Mouse (Mus musculus) left cerebral cortex, postnatal 14 days (tissue): ENCODE data around the gene Ulk4. TPM values are rescaled to one million over a fixed set of nuclear protein-coding genes. Genes with fewer than 3 reads are reported as not detected.

Source experiments
- DNase-seq, 2 experiments: peaks; one replicate each; pipeline ENCODE4 v3.0.0; 2021 to 2022; ENCODE audit warnings: low spot score in 2 of 2, mixed read lengths in 1 of 2
- intact Hi-C: fragments of 180-260 bp; cut with DNase I; formaldehyde crosslinking; loops from one replicate; pipeline ENCODE4 v1.15.1; 2025
- total RNA-seq, 2 experiments: library from RNA; stranded (reverse); gene quantifications; 2 replicates each; pipeline ENCODE4 v1.2.3; 2021

The Ulk4 gene
- total RNA-seq, 2 experiments from 2014 or later = 8.8 to 8.9 TPM

DNA sequence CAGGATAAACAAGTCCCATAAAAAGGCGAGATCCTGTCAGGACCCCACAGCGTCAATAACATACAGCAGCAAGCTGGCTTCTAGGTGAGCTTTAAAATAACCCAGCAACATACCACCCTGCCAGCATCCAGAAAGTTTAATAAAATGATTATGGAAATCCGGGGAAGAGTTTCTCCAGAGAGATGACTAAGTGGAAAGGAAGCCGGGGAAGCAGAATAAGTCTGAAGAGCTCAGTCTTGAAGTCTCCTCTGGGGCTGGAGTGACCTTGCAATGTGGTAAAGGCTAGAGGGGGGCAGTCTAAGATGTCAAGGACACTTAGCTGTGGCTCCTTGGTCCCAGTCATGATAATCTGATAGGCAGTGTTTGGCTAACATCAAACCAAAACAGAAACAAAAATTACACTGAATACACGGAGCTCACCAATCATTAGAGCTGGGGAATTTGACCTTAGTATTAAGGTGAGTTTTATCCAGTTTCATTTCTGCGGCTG is 303.9 kb downstream of the Ulk4 start:
- no peak for DNase-seq
- intact Hi-C loops = no loop called here

DNA sequence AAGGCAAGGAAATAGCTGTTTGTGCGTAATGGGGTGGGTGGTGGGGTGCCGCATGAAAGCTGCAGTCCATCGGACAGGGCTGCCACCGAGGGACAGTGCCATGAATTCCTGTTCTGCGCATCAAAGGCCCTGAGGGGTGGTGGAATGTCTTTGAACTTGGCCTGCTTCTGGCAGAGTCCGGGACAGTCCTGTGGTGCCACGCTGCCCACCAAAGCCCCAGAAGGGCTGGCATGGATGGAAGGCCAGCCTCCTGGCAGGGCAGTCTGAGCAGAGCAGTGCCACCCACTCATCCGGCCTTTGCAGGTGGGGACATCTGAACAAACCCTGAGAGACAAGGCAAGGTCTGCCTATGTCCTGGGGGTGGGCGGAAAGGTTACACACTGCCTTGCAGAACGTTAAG is 312.0 kb downstream of the Ulk4 start:
- no peak for DNase-seq

GRCm38 (mm10) chr9:120964224-120964623 is 312.8 kb downstream of the Ulk4 start:
- DNase-seq = no peak
- intact Hi-C loops = no loop called here

More for the DNA sequence above, 312.0 kb downstream of the Ulk4 start:
- intact Hi-C loops = no loop called here

GRCm38 (mm10) chr9:120963720-120964119 is 313.3 kb downstream of the Ulk4 start:
- no peak for DNase-seq
- intact Hi-C loops = no loop called here

DNA sequence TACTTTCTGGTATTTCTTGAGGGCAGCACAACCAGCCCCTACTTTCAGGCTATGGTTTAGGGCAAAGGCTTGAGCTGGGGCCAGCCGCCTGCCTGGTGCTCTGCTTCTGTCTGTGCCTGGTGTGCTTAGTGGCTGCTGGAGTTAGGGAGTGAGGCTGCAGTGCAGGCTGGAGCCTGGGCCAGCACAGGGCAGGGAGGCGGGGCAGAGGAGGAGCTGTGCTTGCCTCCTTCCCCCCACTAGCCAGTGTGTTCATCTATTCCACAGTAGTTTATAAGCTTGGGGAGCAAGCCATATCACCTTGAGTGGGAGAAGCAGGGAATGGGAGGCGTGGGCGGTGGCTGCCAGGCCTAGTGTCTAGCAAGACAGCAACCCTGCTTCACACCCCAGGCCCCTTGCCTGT is 313.9 kb downstream of the Ulk4 start:
- DNase-seq = no peak
- intact Hi-C loops = no loop called here

DNA sequence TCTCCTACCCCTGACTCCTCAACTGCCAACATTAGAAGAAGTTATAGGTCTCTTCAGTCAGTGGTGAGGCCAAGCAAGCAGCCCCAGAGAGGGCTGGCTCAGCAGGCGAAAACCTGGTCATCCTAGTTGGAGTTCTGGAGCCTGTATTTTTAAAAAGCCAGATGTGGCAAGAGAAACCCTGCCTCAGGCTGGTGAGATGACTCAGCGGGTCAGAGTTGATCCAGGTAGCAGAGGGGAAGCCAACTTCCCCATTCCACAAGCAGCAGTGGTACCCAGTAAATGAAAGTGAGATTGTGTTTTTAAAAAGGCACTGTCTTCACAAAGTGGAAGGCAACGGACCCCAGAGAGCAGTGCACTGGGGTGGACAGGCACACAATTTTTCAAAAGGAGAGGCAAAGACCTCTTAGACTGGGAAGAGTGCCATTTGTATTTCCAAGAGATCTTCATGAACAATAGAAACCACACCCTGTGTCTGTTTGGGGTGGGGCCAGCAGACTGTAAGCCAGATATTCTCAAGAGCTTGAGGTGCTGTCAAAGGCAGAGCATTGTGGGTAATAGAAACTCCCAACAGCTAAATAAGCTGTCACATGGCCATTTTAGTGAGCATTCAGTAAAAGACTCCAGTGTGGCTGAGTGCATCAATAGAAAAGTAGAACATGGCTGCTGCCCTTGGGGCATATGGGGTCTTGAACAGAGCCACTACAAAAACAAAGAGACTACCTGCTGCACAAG is 314.9 kb downstream of the Ulk4 start:
- no peak for DNase-seq
- intact Hi-C loops = no loop called here

- intact Hi-C loops = no loop called here
- no peak for DNase-seq
Observed at GRCm38 (mm10) chr9:120961466-120961865, 315.5 kb downstream of the Ulk4 start.

GRCm38 (mm10) chr9:120960611-120961010 is 316.4 kb downstream of the Ulk4 start:
- intact Hi-C loops = no loop called here
- DNase-seq = no peak

GRCm38 (mm10) chr9:120959225-120959624 is 317.8 kb downstream of the Ulk4 start:
- intact Hi-C loops = no loop called here

DNA sequence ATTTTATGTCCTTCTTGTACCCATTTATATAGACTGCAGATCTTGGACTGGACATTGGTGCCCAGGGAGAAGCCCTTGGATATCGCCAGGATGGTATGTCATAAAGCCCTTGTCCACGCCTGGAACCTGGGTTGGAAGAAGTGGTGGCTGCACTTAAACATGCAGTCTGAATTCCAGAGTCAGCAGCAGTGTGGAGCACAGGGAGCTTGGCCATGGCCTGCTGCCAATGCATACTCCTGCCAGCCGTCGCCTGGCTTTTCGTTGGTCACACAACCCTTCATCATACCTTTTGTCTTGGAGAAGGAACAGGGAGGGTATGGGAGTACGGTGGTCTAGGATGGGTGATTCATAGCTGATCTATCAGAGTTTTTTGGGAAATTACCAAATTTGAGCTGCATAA is 318.4 kb downstream of the Ulk4 start:
- intact Hi-C loops = no loop called here
- no peak for DNase-seq

More at GRCm38 (mm10) chr9:120959225-120959624, 317.8 kb downstream of the Ulk4 start:
- no peak for DNase-seq

DNA sequence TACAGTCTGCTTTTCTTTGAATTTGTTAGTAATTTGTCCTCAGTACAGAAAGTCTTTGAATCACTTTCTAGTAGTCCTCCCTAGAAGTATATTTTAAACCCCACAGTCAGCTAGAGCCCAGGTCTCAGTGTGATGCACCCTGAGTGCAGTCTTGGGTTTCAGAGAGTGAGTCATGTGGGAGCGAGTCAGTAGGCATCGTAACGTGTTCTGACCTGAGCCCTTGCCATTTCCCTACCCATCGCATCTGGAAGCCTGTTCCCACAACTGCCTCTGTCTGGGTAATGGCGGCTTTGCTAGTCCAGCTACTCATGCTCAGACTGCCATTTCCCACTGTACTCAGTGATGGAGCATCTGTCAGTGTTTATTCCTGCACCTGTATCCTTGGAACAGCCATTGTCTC is 318.9 kb downstream of the Ulk4 start:
- intact Hi-C loops = no loop called here
- no peak for DNase-seq

DNA sequence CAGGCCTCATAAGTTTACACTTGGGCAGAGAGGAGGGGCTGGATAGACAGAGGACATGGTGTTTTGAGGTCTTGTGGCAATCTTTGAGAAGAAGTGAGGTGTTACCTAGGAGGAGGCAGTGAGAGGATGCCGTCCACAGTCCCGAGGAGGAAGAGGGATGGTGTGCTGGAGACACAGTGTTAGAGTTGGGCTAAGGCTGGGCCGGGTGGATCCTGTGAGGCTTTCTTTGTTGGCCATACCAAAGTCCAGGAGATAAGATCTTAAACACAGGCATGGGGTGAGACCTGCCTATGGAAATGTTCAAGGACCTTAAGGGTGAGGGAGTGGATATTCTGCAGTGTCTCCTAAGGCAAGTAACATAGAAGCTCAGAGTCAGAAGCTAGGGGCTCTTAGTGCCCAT is 325.1 kb downstream of the Ulk4 start:
- DNase-seq = no peak
- intact Hi-C loops = no loop called here

DNA sequence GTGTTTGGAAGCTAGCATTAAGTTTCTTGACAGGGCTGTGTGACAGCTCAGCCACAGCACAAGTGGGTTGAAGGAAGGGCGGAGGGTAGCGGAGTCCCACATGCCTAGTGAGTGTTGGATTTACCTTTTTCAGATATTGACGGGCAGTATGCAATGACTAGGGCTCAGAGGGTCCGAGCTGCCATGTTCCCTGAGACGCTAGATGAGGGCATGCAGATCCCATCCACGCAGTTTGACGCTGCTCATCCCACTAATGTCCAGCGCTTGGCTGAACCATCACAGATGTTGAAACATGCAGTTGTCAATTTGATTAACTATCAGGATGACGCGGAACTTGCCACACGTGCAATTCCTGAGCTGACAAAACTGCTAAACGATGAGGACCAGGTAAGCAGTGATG is 326.2 kb downstream of the Ulk4 start:
- DNase-seq = no peak
- intact Hi-C loops = no loop called here

GRCm38 (mm10) chr9:120948832-120949231 is 328.2 kb downstream of the Ulk4 start:
- intact Hi-C loops = no loop called here
- DNase-seq = no peak

GRCm38 (mm10) chr9:120946131-120946530 is 330.9 kb downstream of the Ulk4 start:
- intact Hi-C loops = no loop called here
- no peak for DNase-seq

- intact Hi-C loops = no loop called here
- DNase-seq = no peak
Observed at GRCm38 (mm10) chr9:120944211-120944610, 332.8 kb downstream of the Ulk4 start.

DNA sequence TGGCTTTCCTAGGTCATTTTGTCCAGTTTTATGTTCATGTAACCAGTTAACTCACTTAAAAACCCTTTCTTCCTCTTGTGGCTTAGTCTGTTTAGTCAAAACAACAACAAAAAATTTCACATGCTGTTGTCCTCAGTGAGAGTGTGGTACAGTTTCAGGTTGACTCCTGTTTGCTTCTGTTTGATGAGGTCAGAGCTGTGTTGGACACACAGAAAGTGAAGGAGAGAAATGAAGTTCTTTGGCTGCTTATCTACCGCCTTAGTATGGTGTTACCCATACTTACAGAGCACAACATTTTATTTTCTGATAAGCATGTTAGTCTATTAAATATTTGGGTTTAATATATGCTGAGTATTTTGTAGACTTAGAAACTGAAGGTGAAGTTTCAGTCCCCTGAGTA is 333.2 kb downstream of the Ulk4 start:
- DNase-seq = no peak
- intact Hi-C loops = no loop called here

DNA sequence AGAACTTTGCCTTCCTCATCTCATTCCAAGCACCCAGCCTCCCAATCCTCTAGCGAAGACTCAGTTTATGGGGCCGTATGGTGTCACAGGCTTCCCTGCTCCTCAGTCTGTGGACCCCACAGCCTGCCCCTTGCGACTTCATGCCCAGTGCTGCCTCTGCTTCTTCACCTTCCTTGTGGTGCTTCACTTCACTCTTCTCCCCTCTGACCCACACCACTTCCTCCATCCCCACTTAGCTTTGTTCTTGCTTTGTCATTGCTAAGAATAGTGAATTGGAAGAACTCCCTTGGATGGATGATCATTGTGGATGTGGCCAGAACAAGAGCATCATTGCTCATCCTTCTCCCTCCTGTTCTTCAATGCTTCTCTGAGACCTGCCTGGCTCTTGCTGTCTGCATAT is 336.1 kb downstream of the Ulk4 start:
- DNase-seq = no peak
- intact Hi-C loops = no loop called here

DNA sequence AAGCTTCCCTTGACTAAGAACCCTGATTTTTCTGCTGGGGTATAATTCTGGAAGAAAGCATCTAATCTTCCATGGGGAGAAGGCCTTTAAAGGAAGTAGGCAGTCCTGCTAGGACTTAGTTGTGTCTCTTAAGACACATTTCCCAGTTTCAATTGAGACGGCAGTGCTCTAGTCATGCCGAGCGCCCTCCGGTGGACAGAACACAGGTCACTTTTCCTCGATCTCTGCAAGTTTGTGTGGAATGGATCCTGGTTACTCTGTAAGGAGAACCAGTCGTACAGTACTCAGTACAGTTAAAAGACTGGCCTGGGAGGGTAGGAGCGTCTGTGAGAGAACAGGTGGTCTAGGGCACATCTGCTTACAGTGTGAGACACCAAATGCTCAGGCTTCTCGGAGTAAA is 340.6 kb downstream of the Ulk4 start:
- intact Hi-C loops = loop anchor here (5.0 to 10.0 kb wide), 2 partner anchors 162 to 244 kb away; no protein-coding TSS in a partner anchor
- peak; percentile 72 to 83 for DNase-seq

DNA sequence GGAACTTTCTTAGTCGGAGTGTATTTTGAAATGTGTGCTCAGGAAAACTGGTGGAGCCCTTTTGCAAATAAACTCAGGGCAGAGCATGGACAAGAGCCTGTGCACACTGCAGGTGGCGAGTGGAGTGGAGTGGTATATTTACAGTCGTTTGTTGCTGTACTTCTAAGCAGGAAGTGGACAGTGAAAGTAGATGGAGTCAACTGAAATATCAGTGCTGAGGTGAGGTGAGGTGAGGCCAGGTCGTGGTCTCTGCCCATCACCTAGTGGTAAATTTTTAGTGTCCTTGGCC is 341.4 kb downstream of the Ulk4 start:
- intact Hi-C loops = loop anchor here (5.0 to 10.0 kb wide), 2 partner anchors 161 to 243 kb away; no protein-coding TSS in a partner anchor
- no peak for DNase-seq

- intact Hi-C loops = loop anchor here (1.0 to 10.0 kb wide), 5 partner anchors 63 to 333 kb away; no protein-coding TSS in a partner anchor
- DNase-seq = no peak
Observed at GRCm38 (mm10) chr9:120934821-120935633, 342.0 kb downstream of the Ulk4 start.
